Mouse (Mus musculus): ENCODE data around the gene Abca3.
"Not testable (repeated sequence)": the region's sequence is repeated elsewhere in the genome, so short reads cannot be mapped to it uniquely, and the experiment has no call there.

The Abca3 gene

GRCm38 (mm10) chr17:24442632-24443155, 90.9 kb downstream of the Abca3 start, which contains the start of gene Dnase1l2:
Gene Dnase1l2, minus strand, starts transcription at chr17:24443105.
- DNase-seq, result no peak

- peak; percentile 51 for DNase-seq
Measured at GRCm38 (mm10) chr17:24443409-24443808, 91.7 kb downstream of the Abca3 start.

- DNase-seq, result no peak
Measured at GRCm38 (mm10) chr17:24446590-24446989, 94.8 kb downstream of the Abca3 start.

GRCm38 (mm10) chr17:24449507-24449906, 97.8 kb downstream of the Abca3 start:
- DNase-seq, result no peak

GRCm38 (mm10) chr17:24451220-24451619, 99.5 kb downstream of the Abca3 start:
- no peak for DNase-seq

- DNase-seq, result no peak
Measured at GRCm38 (mm10) chr17:24453372-24453771, 101.6 kb downstream of the Abca3 start.

GRCm38 (mm10) chr17:24454218-24454755, 102.5 kb downstream of the Abca3 start:
- DNase-seq, result no peak

GRCm38 (mm10) chr17:24454756-24455522, 103.2 kb downstream of the Abca3 start:
- peak; percentile 99 for DNase-seq

- DNase-seq, result not testable (repeated sequence)
Measured at GRCm38 (mm10) chr17:24455523-24456206, 103.9 kb downstream of the Abca3 start.

Measured in right cerebral cortex, adult 18-20 months (tissue).